Mouse (Mus musculus) C2C12 (cell line): ENCODE results near the gene Dnaaf5. TPM values are rescaled to one million over a fixed set of nuclear protein-coding genes. Genes with fewer than 3 reads are reported as not detected.

Experiments
- H3K27me3 ChIP-seq: one replicate; pipeline ENCODE4 v1.6.1; 2011; ENCODE audit not compliant: control insufficient read depth, insufficient read depth, insufficient read length
- H3K36me3 ChIP-seq: one replicate; pipeline ENCODE4 v1.6.1; 2011; ENCODE audit not compliant: control insufficient read depth, insufficient read depth
- H3K4me3 ChIP-seq: one replicate; pipeline ENCODE4 v1.5.1; 2011; ENCODE audit warnings: mild to moderate bottlenecking, control low read depth; ENCODE audit not compliant: poor library complexity, insufficient read depth, severe bottlenecking
- H3K79me2 ChIP-seq: one replicate; pipeline ENCODE4 v1.6.1; 2011; ENCODE audit not compliant: control insufficient read depth, insufficient read depth
- H3K79me3 ChIP-seq: one replicate; pipeline ENCODE4 v1.6.1; 2011; ENCODE audit warnings: low read depth, control low read depth
- H3ac ChIP-seq: one replicate; pipeline ENCODE3; 2011; ENCODE audit warnings: low read depth; ENCODE audit not compliant: control insufficient read depth, insufficient read length
- CEBPB ChIP-seq: IDR thresholded peaks from one replicate; pipeline ENCODE4 v1.6.1; 2011; ENCODE audit warnings: low read depth, mild to moderate bottlenecking, control low read depth, moderate library complexity
- CTCF ChIP-seq: IDR thresholded peaks from one replicate; pipeline ENCODE4 v1.5.1; 2011; ENCODE audit not compliant: control insufficient read depth, insufficient read depth, insufficient read length
- FOSL1 ChIP-seq: IDR thresholded peaks from one replicate; pipeline ENCODE4 v1.8.0; 2011; ENCODE audit warnings: mild to moderate bottlenecking, low read length; ENCODE audit not compliant: poor library complexity, insufficient read depth, severe bottlenecking
- MAX ChIP-seq: IDR thresholded peaks from one replicate; pipeline ENCODE4 v1.6.1; 2011; ENCODE audit warnings: mild to moderate bottlenecking, control low read depth
- MYOD1 ChIP-seq: IDR thresholded peaks from one replicate; pipeline ENCODE4 v1.6.1; 2011; ENCODE audit warnings: low read depth; ENCODE audit not compliant: control insufficient read depth, insufficient read length
- MYOG ChIP-seq: IDR thresholded peaks from one replicate; pipeline ENCODE4 v1.6.1; 2011; ENCODE audit not compliant: control insufficient read depth, insufficient read length; ENCODE audit errors: extremely low read depth
- USF1 ChIP-seq: IDR thresholded peaks from one replicate; pipeline ENCODE4 v1.6.1; 2011; ENCODE audit warnings: low read depth, mild to moderate bottlenecking, control low read depth, moderate library complexity
- polyA plus RNA-seq: library from polyadenylated mRNA; unstranded; fragments of >200 nt; fragmentation: generic; extraction: Trizol; gene quantifications from one replicate; pipeline ENCODE4 v1.2.1, GENCODE M21; 2012; ENCODE audit warnings: missing spikeins

Dnaaf5 gene
- polyA plus RNA-seq, 1 experiment: 32.6 TPM

DNA sequence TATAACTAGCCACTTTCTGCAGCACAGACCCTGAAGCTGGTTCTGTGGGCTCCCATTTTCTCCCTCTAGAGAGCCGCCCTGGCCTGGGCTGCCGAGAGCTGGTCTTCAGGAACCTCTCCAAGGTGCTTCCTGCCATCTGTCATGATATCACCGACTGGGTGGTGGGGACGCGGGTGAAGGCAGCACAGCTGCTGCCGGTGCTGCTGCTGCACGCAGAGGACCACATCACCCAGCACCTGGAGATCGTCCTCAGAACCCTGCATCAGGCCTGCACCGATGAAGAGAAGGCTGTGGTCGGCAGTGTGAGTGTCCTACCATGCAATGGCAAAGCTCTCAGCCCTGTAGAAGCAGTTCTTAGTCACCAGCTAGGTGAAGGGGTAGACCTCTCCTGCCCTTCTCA lies 11.6 kb downstream of the Dnaaf5 start:
- Histone ChIP-seq H3K27me3 (no peaks in the 10 kb centered on the region), H3K4me3 (no peak overlapping the region), H3ac (no peak overlapping the region), H3K79me3 (no peaks in the 10 kb centered on the region), H3K36me3 (peaks cover 57% of the 10 kb centered on the region), H3K79me2 (no peaks in the 10 kb centered on the region)
- TF ChIP-seq MAX (no peak), CEBPB (no peak), MYOD1 (no peak), USF1 (no peak), CTCF (no peak), MYOG (no peak), FOSL1 (no peak)

GRCm38 (mm10) chr5:139166781-139167361 lies 16.8 kb downstream of the Dnaaf5 start:
- Histone ChIP-seq H3K79me2 (no peaks in the 10 kb centered on the region), H3K27me3 (no peaks in the 10 kb centered on the region), H3K36me3 (peaks cover 63% of the 10 kb centered on the region), H3K4me3 (no peak overlapping the region), H3ac (no peak overlapping the region), H3K79me3 (no peaks in the 10 kb centered on the region)
- TF ChIP-seq MYOG: no peak
- TF ChIP-seq CTCF: no peak
- no peak for TF ChIP-seq MYOD1
- no peak for TF ChIP-seq CEBPB
- no peak for TF ChIP-seq USF1
- no peak for TF ChIP-seq FOSL1
- TF ChIP-seq MAX: no peak

DNA sequence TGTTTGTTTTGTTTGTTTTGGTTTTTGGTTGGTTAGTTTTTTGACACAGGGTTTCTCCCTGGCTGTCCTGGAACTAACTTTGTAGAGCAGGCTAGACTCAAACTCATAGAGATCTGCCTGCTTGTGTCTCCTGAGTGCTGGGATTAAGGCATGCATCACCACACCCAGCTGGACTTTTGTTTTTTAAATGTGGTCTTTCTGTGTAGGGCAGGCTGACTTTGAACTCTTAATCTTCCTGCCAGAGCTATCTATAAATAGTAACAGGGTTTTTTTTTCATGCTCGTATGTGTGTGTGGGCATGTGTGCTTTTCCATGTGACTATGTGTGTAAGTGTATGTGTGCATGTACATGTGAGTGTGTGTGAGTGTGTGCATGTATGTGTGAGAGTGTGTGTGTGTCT lies 17.5 kb downstream of the Dnaaf5 start:
- TF ChIP-seq MYOG (no peak), MYOD1 (no peak), CEBPB (no peak)
- Histone ChIP-seq H3K36me3 (peaks cover 64% of the 10 kb centered on the region), H3ac (no peak overlapping the region), H3K79me3 (no peaks in the 10 kb centered on the region), H3K27me3 (no peaks in the 10 kb centered on the region), H3K4me3 (no peak overlapping the region), H3K79me2 (no peaks in the 10 kb centered on the region)

- peaks cover 35% of the 10 kb centered on the region for H3K36me3 ChIP-seq
These were observed 21.9 kb downstream of the Dnaaf5 start for GRCm38 (mm10) chr5:139171929-139172328.

DNA sequence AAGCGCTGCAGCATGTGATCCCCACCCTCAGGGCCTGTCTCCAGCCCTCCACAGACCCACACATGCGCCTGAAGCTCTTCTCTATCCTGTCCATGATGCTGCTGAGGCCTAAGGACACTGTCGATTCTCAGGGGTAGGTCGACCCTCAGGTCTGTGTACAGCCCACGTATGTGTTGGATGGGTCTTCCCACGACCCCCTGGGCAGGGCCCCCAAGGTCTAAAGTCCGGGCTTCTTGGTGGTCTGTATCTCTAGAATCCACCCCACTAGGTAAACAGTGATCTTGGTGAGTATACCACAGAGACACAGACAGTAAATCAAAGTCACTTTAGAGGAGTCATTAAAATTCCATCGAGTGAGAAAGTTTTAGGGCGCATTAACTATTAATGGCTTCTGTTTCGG lies 24.1 kb downstream of the Dnaaf5 start:
- no peaks in the 10 kb centered on the region for H3K79me2 ChIP-seq
- H3K79me3 ChIP-seq: no peaks in the 10 kb centered on the region
- H3K27me3 ChIP-seq: no peaks in the 10 kb centered on the region
- H3K4me3 ChIP-seq: no peak overlapping the region
- no peak overlapping the region for H3ac ChIP-seq
- peaks cover 18% of the 10 kb centered on the region for H3K36me3 ChIP-seq
- TF ChIP-seq MYOD1: no peak
- TF ChIP-seq MYOG: no peak
- TF ChIP-seq FOSL1: no peak

More at GRCm38 (mm10) chr5:139171929-139172328, 21.9 kb downstream of the Dnaaf5 start:
- TF ChIP-seq MYOG (no peak), FOSL1 (no peak), USF1 (no peak), CEBPB (no peak), MYOD1 (no peak), CTCF (no peak), MAX (no peak)
- no peak overlapping the region for H3K4me3 ChIP-seq
- H3K27me3 ChIP-seq: no peaks in the 10 kb centered on the region
- no peaks in the 10 kb centered on the region for H3K79me2 ChIP-seq
- H3K79me3 ChIP-seq: no peaks in the 10 kb centered on the region
- H3ac ChIP-seq: no peak overlapping the region

- no peak overlapping the region for H3ac ChIP-seq
- H3K36me3 ChIP-seq: peaks cover 20% of the 10 kb centered on the region
- H3K27me3 ChIP-seq: no peaks in the 10 kb centered on the region
- no peaks in the 10 kb centered on the region for H3K79me2 ChIP-seq
- H3K4me3 ChIP-seq: no peak overlapping the region
- H3K79me3 ChIP-seq: no peaks in the 10 kb centered on the region
- TF ChIP-seq USF1 (no peak), FOSL1 (no peak), MYOG (no peak), MYOD1 (no peak), CTCF (no peak), CEBPB (no peak), MAX (no peak)
These were observed 24.8 kb downstream of the Dnaaf5 start for GRCm38 (mm10) chr5:139174556-139175547.
